ENCODE assay signal across 20 mouse cellular contexts in genomic region chr9:60612260-60612659, GRCm38 (mm10).
"Had no signal": no experiment of that assay in that cellular context is flagged by ENCODE, and none has a peak within 500 bp of the region (broad histone marks: within the 10 kb centered on the region; RNA-seq: fewer than 3 reads in every experiment).

No protein-coding gene starts in this region.

- ATAC-seq: midbrain, embryonic 16.5 days had no signal

- H3K36me3 ChIP-seq: liver, embryonic 13.5 days; liver, embryonic 15.5 days had no signal

- H3K27me3 ChIP-seq: limb, embryonic 15.5 days; liver, embryonic 13.5 days; liver, embryonic 15.5 days; midbrain, embryonic 12.5 days; neural tube, embryonic 13.5 days; neural tube, embryonic 15.5 days had no signal

- H3K4me2 ChIP-seq: limb, embryonic 15.5 days; liver, embryonic 11.5 days; liver, embryonic 13.5 days; liver, embryonic 15.5 days; midbrain, embryonic 12.5 days; neural tube, embryonic 13.5 days; neural tube, embryonic 15.5 days had no signal

- H3K4me1 ChIP-seq: liver, embryonic 13.5 days; liver, embryonic 15.5 days; midbrain, embryonic 10.5 days; midbrain, embryonic 12.5 days had no signal

- DNase-seq: liver, embryonic 13.5 days; midbrain, embryonic 14.5 days; retina, postnatal 1 day; right cerebral cortex, adult 18-20 months; right cerebral cortex, postnatal 25 days; right cerebral cortex, postnatal 4 days; spleen, adult 18-20 months; thymus, adult 18-20 months; thymus, postnatal 25 days; thymus, postnatal 4 days had no signal

- H3K9ac ChIP-seq: limb, embryonic 15.5 days; liver, embryonic 13.5 days; liver, embryonic 15.5 days; midbrain, embryonic 12.5 days; neural tube, embryonic 13.5 days; neural tube, embryonic 15.5 days had no signal

- H3K4me3 ChIP-seq: limb, embryonic 15.5 days; liver, embryonic 13.5 days; liver, embryonic 15.5 days; midbrain, embryonic 10.5 days; midbrain, embryonic 12.5 days; myocyte; neural tube, embryonic 13.5 days; neural tube, embryonic 15.5 days had no signal

- H3K27ac ChIP-seq: limb, embryonic 15.5 days; liver, embryonic 13.5 days; liver, embryonic 15.5 days; macrophage; midbrain, embryonic 10.5 days; midbrain, embryonic 12.5 days; neural tube, embryonic 13.5 days; neural tube, embryonic 15.5 days had no signal

- H3K9me3 ChIP-seq: limb, embryonic 15.5 days; liver, embryonic 13.5 days; liver, embryonic 15.5 days; midbrain, embryonic 10.5 days; midbrain, embryonic 12.5 days; neural tube, embryonic 13.5 days; neural tube, embryonic 15.5 days had no signal
